Mouse (Mus musculus) CD4-positive, CD25-positive, alpha-beta regulatory T cell, adult 2 months (primary cell): ENCODE results near the gene 1700017B05Rik.
"Not testable (repeated sequence)": the region's sequence is repeated elsewhere in the genome, so short reads cannot be mapped to it uniquely, and the experiment has no call there.

Experiments used
- DNase-seq: peaks from one replicate; pipeline ENCODE4 v3.0.0-alpha.2; 2012; ENCODE audit warnings: low read depth, low spot score

Gene 1700017B05Rik

GRCm38 (mm10) chr9:57248030-57248942 is 14.1 kb downstream of the 1700017B05Rik start:
- DNase-seq = no peak

- DNase-seq = no peak
These were observed 15.2 kb downstream of the 1700017B05Rik start for GRCm38 (mm10) chr9:57247201-57247671.

- no peak for DNase-seq
These were observed 15.9 kb downstream of the 1700017B05Rik start for GRCm38 (mm10) chr9:57246482-57246881.

DNA sequence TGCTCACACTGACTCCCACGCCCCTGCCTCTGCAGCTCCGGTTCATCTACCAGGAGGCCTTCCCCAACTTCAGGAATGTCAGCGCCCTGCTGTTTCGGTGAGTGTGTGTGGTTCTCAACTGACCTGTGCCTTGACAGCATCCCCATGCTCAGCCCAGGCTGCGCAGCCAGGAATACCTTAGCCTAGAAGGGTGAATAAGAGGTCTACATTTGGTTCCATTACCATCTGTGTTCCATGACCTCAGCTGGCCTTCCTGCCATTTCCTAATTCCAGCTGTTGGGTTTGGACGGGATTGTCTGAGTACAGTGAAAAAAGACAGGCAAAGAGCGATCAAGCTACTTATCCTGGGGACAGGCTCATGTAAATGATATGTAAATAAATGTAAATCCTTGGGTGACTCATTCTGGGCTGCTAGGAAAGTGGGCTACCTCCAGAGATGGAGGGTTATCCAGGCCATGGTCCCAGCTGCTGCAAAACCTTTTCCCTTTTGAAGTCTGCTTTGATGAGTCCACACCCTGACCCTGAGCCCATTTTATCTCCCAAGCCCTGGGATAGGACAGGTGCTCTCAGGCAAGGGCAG is 18.2 kb downstream of the 1700017B05Rik start:
- DNase-seq = no peak

DNA sequence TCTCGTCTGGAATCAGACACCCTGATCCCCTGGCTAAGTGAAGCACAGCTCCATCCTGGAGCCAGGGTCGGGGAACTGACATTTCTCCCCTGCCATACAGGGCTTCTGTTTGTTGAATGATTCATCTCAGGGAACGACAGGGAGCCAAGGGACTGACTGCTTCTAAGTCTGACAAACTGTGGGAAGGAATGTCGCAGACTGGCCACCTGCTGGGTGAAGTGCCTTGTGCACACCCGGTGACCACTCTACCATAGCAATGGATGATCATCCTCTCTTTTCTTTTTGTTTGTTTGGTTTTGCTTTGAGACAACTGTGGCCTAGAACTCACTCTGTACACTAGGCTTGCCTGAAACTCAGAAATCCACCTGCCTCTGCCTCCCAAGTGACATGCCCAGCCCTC is 19.5 kb downstream of the 1700017B05Rik start:
- DNase-seq = no peak

GRCm38 (mm10) chr9:57241111-57241510 is 21.3 kb downstream of the 1700017B05Rik start:
- DNase-seq = no peak

DNA sequence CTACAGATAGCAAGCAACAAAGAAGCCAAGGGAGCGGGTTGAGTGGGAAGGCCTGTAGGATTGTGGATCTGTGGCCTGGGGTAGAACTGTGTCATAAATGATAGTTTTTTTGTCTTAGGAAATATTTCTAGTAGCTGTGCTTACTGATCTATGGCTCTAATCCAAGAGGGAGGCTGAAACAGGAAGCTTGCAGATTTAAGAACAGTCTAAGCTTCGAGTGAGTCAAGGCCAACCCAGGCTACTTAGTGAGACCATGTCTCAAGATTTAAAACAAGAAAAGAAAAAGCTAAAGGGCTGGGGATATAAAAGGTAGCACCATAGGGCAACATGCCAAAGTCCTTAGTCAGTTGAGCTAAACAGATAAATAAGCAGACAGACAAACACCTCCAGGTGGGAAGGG is 24.2 kb downstream of the 1700017B05Rik start:
- DNase-seq = no peak

- DNase-seq = no peak
These were observed 24.7 kb downstream of the 1700017B05Rik start for GRCm38 (mm10) chr9:57237705-57238104.

DNA sequence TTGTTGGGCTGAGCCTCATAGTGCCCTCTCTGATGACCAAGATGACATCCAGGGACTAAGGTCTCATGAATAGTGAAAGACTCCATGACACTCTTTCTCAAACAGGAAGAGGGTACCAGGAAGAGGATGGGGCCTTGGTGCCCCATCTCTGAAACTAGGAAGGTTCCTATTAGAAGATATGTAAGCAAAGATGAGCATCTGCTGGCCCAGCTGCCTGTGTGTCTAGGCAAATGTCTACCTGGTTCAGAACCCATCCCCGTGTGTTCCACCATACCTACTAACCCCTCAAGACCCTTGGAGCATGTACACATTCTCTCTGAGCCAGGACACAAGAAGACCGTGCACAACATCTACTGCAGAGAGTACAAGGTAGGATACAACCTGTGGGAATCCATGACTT is 26.2 kb downstream of the 1700017B05Rik start, which contains the start of gene Trcg1:
Gene Trcg1 (plus strand): TSS at position 301 of the 400 bp plus-strand sequence.
- no peak for DNase-seq

DNA sequence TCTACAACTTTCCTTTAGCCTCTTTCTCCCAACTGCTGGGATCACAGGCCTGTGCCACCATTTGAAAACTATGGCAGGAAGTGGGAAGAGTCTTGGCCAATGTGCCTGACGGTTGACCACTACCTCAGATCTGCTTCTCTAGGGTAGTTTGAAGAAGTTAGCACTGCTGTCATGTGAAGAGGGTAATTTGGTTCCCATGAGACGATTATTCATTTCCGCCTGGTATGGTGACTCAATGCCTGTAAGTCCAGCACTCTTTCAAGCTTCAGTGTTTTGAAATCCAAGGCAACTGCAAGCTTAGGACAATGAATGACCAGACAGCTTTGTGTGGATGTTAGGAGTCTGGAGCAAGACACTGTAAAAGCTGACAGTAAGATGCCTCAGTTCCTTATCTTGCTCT is 28.6 kb downstream of the 1700017B05Rik start:
- no peak for DNase-seq

DNA sequence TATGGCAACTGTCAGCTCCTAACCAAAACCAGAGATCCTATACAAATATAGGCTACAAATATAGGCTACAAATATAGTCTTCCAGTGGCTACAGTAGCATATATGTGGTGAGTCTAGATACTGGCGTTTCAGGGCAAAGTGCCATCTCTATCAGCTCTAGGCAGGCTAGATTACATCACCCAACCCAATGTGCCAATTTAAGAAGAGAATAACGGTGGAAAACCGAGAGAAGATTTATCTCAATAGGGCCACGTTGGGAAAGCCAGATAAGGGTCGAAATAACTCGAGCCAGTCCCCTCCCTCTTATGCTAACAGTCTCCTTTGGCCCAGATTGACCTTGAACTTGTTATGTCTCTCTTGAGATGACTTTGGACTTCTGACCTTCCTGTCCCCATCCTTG is 29.3 kb downstream of the 1700017B05Rik start:
- DNase-seq = no peak

- no peak for DNase-seq
These were observed 30.0 kb downstream of the 1700017B05Rik start for GRCm38 (mm10) chr9:57232341-57232940.

DNA sequence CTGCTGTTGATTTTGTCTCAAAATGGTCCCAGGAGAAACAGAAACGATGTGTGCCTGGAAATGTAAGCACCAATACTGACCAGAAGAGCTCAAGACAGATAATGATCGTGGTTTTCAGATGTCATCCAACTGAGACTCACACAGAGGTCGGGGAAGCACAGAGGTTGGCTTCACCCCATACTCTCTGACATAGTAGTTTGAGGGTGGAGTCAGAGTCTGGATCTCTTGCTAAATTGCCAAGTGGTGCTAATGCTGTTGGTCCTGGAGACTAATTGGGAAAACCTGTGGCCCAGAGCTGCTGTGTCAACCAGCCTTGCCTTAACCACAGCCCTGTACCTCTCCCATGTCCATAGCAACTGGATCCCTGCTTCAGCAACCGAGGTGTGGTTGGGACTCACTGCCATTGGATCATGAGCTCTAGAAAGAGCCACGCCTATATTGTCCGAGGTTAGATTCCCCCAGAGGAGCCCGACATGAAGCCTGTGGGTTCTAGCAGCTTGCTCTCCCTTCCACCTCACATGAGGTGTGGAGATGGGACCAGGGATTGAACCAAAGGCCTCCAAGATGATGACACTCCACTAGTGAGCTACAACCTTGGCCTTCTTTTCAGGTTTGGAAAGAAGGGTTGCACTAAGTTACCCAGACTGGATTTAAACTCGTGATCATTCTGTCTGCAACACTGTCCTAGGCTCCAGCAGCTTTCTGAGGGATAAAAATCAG is 30.7 kb downstream of the 1700017B05Rik start:
- no peak for DNase-seq

DNA sequence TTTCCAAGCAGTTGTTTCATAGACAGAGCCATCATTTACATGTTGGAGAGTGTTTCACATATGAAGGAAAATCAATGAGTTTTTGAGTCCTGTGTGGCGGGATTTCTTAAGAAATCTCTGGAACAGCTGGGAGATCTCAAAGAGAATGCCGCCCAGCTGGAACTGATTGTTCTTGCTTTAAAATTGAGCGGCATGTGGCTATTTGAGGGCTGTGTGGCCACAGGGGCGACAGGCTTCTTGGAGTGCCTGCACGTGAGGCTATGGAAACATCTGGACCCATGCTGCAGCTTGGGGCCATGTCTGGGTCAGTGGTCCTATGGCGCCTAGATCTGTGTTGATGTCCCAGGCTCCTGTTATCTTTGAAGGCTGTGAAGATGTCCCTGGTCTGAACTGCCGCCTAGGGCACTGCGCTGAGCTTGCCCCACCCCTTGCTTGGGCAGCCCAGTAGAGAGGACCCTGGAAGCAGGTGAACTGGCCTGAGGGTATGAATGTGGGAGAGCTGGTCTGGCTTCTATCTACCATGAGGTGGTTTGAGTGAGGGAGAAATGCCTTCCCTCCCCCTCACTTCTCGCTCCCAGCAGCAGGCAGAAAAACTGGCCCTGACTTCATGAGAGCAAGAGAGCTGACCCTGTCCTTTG is 32.1 kb downstream of the 1700017B05Rik start:
- DNase-seq = no peak

GRCm38 (mm10) chr9:57229726-57230125 is 32.7 kb downstream of the 1700017B05Rik start:
- no peak for DNase-seq

DNA sequence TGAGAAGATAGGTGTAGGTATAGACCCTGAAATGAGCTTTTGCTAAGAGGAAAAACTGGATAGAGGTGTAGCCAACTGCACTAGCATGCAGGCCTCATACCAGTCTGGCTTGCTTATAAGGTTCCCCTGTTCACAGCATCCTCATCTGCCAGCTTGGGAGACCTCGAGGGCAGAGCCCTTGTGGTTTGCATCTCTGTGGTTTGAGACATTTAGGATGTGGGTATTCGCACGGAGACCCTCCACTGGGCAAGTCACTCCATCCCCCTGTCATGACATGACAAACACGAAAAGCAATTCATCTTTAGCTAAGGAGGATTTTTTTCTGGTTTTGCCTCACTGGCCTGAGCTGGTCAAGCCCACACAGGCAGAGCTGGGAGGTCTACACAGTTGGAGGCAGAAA is 34.2 kb downstream of the 1700017B05Rik start:
- DNase-seq = no peak

DNA sequence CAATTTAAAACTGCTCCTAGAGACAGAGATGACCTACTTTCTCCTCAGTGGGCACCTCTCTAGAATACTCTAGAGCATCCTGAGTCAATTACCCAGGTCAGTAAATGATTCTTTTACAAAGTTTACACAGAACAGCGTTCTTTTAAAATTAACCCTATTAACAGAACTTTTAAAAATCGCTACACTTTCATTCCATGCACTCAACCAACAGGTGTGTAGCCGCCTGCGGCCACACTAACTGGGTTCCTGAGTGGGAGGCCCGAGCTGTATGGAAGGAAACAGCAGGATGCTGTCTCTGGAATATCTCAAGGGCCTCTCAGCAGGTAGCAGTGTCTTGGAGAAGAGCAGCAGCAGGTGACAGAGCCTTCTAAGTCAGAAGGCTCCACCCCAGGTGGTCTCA is 35.2 kb downstream of the 1700017B05Rik start:
- DNase-seq = no peak

DNA sequence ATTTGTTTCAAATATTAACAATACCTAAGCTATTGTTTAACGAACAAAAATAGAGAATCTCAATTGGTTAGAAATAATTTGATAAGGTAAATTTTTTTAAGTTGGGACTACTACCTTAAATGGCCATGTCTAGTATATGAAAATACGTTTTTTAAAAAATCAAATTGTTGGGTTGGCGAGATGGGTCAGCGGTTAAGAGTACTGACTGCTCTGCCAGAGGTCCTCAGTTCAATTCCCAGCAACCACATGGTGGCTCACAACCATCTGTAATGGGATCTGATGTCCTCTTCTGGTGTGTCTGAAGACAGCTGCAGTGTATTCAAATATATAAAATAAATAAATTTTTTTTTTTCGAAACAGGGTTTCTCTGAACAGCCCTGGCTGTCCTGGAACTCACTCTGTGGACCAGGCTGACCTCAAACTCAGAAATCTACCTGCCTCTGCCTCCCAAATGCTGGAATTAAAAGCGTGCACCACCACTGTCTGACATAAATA is 35.7 kb downstream of the 1700017B05Rik start:
- not testable (repeated sequence) for DNase-seq

DNA sequence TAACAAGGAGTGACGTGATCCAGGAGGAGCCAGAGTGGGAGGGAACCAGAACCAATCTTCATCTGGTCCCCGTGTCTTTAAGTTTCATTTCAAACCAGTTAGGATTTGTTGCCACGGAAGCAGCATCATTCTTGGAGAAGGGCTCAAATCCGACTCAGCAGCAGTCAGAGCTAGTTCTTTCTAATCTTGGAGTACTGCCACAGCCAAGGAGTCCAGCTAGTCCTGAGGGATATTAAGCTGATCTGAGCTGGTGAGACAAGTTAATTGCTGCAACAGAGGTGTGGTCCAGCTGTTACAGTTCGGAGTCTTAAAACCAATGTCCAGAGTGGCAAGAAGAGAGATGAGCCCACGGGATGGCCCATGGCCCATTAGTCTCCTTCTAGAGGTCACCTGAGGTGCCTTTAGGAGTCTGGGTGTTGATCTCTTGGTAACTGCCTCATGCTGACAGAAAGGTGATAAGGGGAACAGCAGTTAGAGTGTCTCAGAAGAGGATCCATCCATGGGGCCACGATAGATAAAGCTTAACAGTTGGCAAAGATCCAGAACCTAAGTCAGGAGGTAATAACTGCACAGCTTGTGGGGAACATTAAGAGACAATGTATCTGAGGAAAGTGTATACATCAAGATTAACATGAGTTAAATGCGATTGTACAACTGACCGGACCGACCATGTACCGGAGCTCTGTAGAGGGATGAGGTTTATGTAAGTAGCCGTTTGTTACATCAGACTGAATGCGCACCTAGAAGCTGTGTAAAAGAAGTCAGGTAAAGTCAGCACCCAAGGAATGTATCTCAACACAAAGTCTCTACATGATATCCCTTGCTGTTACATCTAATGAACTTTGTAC is 36.4 kb downstream of the 1700017B05Rik start:
- DNase-seq = no peak

- DNase-seq = no peak
These were observed 39.1 kb downstream of the 1700017B05Rik start for GRCm38 (mm10) chr9:57223341-57223740.
